8 mouse cellular contexts compared by ENCODE assay signal in the genomic region with DNA sequence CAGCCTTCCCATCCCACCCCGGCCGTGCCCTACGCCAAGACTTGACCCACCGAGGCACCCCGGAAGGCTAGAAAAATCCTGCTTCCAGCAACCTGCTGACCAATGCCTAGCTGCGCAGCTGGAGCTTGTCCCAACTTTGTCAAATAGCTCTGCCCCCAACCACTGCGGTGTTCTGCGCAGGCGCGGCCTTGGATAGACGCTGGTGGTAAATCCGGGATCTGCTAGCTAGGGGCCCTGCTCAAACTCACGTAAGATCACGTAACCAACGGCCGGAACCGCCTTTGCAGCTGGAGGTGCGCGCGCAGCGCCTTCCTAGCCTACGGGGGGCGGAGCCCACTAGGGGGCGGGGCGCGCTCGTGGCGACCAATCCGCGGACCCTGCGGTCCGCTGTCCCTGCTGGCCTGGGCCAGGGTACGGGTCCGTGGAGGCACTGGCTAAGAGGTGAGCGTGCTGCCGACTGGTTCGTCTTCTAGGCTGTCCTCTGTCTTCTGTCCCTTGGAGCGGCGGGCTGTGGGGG. TPM values are rescaled to one million over a fixed set of nuclear protein-coding genes. Genes with fewer than 3 reads are reported as not detected.
A peak's percentile ranks its signal among the peaks of the same experiment; 100 is the strongest.
DNase-seq lines count a peak whose midpoint lies in the region; ATAC-seq lines count a peak whose summit lies in the region.

A gene (plus strand): TSS at position 249 of the 517 bp plus-strand sequence.

- ATAC-seq in heart, embryonic 13.5 days (ENCODE audit: extremely low read depth, insufficient number of reproducible peaks, low FRiP score, low TSS enrichment), result peak; percentile 94
- peak; percentile 95 for ATAC-seq in liver, embryonic 12.5 days
- ATAC-seq in stomach, embryonic 15.5 days (ENCODE audit: insufficient read depth, low FRiP score, low read depth), result peak; percentile 95

- H3K4me3 ChIP-seq in brown adipose tissue, adult 24 weeks (ENCODE audit: insufficient read depth, low read depth, low read length), result peak within 1 kb of the TSS; percentile 81
- H3K4me3 ChIP-seq in heart, embryonic 13.5 days, result peak within 1 kb of the TSS; percentile 88
- H3K4me3 ChIP-seq in liver, embryonic 12.5 days, result peak within 1 kb of the TSS; percentile 87
- peak within 1 kb of the TSS; percentile 68 for H3K4me3 ChIP-seq in stomach, embryonic 15.5 days (replicated peaks)

- no peaks in the 10 kb centered on the region for H3K27me3 ChIP-seq in heart, embryonic 13.5 days (replicated peaks)
- H3K27me3 ChIP-seq in liver, embryonic 12.5 days (replicated peaks), result no peaks in the 10 kb centered on the region
- H3K27me3 ChIP-seq in stomach, embryonic 15.5 days (replicated peaks), result no peaks in the 10 kb centered on the region

- H3K9me3 ChIP-seq in heart, embryonic 13.5 days, result no peaks in the 10 kb centered on the region
- no peaks in the 10 kb centered on the region for H3K9me3 ChIP-seq in liver, embryonic 12.5 days (replicated peaks)
- no peaks in the 10 kb centered on the region for H3K9me3 ChIP-seq in stomach, embryonic 15.5 days

- peak; percentile 99 for DNase-seq in CD4-positive, CD25-positive, alpha-beta regulatory T cell, adult 2 months (ENCODE audit: low read depth, low spot score)
- DNase-seq in fat pad, adult 2 months (ENCODE audit: extremely low read depth, low read depth, low spot score), result peak; percentile 81
- peak; percentile 100 for DNase-seq in kidney, postnatal 10 days
- peak; percentile 96 to 97 for DNase-seq in natural killer cell, adult 2 months (ENCODE audit: low spot score in 2 of 2)

- peak within 1 kb of the TSS; percentile 82 for H3K27ac ChIP-seq in brown adipose tissue, adult 24 weeks (replicated peaks; ENCODE audit: low read depth, low read length)
- H3K27ac ChIP-seq in heart, embryonic 13.5 days (replicated peaks), result peak within 1 kb of the TSS; percentile 97
- H3K27ac ChIP-seq in liver, embryonic 12.5 days, result peak within 1 kb of the TSS; percentile 86
- peak within 1 kb of the TSS; percentile 90 for H3K27ac ChIP-seq in stomach, embryonic 15.5 days

- WGBS in heart, embryonic 13.5 days, result under 1% methylated on average over 39 of the region's 39 CpGs
- under 1% methylated on average over 39 of the region's 39 CpGs for WGBS in liver, embryonic 12.5 days (ENCODE audit: insufficient replicate concordance)
- WGBS in stomach, embryonic 15.5 days, result under 1% methylated on average over 38 of the region's 39 CpGs

- H3K4me2 ChIP-seq in heart, embryonic 13.5 days, result peak within 1 kb of the TSS; percentile 90
- H3K4me2 ChIP-seq in liver, embryonic 12.5 days, result peak within 1 kb of the TSS; percentile 91
- H3K4me2 ChIP-seq in stomach, embryonic 15.5 days, result peak within 1 kb of the TSS; percentile 80

- peak within 1 kb of the TSS; percentile 95 for H3K9ac ChIP-seq in heart, embryonic 13.5 days
- peak within 1 kb of the TSS; percentile 89 for H3K9ac ChIP-seq in liver, embryonic 12.5 days
- peak within 1 kb of the TSS; percentile 65 for H3K9ac ChIP-seq in stomach, embryonic 15.5 days

- H3K36me3 ChIP-seq in heart, embryonic 13.5 days, result peaks cover 37% of the 10 kb centered on the region
- H3K36me3 ChIP-seq in liver, embryonic 12.5 days, result peaks cover 47% of the 10 kb centered on the region
- H3K36me3 ChIP-seq in stomach, embryonic 15.5 days, result peaks cover 29% of the 10 kb centered on the region

- peaks cover 6% of the 10 kb centered on the region for H3K4me1 ChIP-seq in brown adipose tissue, adult 24 weeks (ENCODE audit: control insufficient read depth, insufficient read depth, insufficient read length, low read length)
- H3K4me1 ChIP-seq in heart, embryonic 13.5 days, result peaks cover 47% of the 10 kb centered on the region
- H3K4me1 ChIP-seq in liver, embryonic 12.5 days, result peaks cover 72% of the 10 kb centered on the region
- H3K4me1 ChIP-seq in stomach, embryonic 15.5 days, result peaks cover 22% of the 10 kb centered on the region

RNA-seq across cellular contexts. Expression of the gene that starts here (rescaled TPM):
- polyA plus RNA-seq in brown adipose tissue, adult 24 weeks (2012; ENCODE audit: insufficient read depth, insufficient read length, missing spikeins), result 14.9 and 18.0 TPM in 2 replicates
- polyA plus RNA-seq in heart, embryonic 13.5 days (2015; fragmentation: Nextera tagmentation; extraction: Ambion mirVana), result 13.1 and 13.2 TPM in 2 replicates
- polyA plus RNA-seq in liver, embryonic 12.5 days (2016; fragmentation: Nextera tagmentation; extraction: Ambion mirVana), result 9.4 and 10.1 TPM in 2 replicates
- polyA plus RNA-seq in stomach, embryonic 15.5 days (2015; fragmentation: Nextera tagmentation; extraction: Ambion mirVana), result 17.1 and 17.5 TPM in 2 replicates

Comparison
In these comparisons a context has a peak if more than half of its experiments do, and no peak if none do; other contexts are left out.
1. Peak in every context shown above with its lines: DNase-seq, ATAC-seq, H3K4me3 ChIP-seq and H3K27ac ChIP-seq.